Mouse (Mus musculus): ENCODE data around the gene Slfn2.

Gene Slfn2

DNA sequence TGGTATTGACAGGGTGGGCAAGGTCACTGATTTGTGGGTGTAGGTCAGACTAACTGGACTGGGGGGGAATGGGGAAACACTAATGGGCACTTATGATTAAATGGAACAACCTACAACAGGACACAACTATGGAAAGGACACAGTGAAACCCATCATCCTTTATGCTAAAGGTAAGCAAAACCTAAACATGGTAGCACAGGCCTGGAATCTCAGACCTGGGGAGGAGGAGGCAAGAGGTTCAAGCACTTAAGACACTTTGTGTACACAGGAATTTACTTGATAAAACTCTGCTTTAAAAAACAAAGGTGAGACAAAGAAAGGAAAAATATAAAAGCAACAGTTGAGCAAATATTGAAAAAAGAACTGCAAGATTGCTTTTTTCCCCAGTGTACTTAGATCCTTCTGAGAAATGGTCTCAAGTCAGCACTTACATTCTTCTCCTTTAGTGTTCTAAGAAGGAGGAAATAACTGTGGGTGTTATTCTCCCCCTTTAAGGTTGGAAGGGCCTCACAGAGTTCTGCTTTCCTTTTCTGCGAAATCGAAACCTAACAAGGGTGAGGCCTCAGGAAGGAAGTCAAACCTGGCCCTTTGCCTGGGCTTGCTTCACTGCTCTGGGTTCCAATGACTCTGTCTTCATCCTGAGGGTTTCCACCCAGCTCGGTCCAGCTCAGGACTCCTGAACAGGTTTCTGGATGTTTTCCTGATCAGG, 13.0 kb downstream of the Slfn2 start:
- peak; percentile 70 for DNase-seq

DNA sequence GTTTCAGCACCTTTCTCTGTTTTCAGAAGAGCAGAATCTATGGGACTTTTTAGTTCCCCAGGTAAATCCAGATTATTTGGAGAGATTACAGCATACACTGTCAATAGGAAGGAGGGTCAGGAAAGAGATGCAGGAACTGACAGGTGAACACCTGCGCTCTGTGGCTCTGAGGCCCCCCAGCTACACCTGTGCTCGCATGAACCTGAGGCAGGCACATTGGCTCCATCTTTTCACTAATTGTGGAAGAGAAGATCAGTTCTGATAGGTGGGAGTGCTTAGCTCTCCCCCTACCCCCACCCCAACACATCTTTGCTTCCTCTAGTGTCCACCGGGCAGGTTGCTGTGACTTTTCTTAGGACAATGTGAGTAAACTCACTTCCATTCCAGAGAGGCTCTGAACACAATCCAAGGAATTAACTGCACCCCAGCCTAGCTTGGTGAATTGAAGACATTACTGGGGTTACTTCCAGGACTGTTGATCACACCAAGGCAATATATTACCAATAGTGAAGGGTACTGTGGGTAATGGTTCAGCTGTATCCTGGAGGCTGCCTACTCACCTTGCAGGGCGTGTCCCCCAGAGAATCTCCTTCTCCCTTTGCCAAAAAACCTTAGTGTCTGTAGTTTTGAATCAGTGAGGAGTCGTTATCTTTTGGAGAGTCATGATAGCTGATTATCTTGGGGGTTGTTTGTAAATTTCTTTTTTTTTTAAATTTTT, 13.7 kb downstream of the Slfn2 start:
- no peak for DNase-seq

DNA sequence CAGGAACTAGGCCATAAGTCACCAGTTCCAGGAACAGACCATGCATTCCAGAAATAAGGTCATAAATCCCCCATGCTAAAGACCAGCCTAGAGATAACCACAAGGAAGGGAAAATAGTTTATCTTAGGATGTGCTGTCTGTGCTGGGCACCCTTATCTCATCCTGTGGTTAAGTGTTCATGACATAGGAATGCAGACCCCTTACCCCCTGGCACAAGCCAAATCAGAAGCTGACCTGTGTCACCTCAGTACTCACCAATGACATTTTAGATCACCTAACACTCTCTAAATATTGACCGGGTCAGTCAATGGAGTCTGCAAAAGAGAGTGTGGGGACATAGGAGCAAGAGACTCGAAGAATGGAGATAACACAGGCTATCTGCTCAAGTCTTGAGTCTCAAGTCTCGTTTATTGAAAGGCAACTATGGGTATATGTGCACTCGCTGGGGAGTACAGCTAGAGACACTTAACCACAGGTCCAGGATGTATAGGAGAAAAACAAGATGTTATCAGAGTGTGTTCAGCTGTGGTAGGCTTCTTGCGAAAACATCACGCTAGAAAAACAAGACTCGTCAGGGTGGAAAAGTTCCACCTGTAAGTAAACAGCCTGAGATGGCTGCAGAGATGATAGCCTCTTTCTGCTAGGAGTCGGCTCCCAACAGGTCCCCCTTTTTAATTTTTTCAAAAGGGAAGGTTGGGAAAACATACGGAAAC, 14.7 kb downstream of the Slfn2 start:
- DNase-seq, result no peak

- DNase-seq, result no peak
Observed at GRCm38 (mm10) chr11:83082741-83083473, 18.0 kb downstream of the Slfn2 start.

GRCm38 (mm10) chr11:83084161-83084560, 19.2 kb downstream of the Slfn2 start:
- DNase-seq, result no peak

GRCm38 (mm10) chr11:83084761-83085160, 19.8 kb downstream of the Slfn2 start:
- DNase-seq, result no peak

- no peak for DNase-seq
Observed at GRCm38 (mm10) chr11:83115138-83115537, 50.2 kb downstream of the Slfn2 start.

DNA sequence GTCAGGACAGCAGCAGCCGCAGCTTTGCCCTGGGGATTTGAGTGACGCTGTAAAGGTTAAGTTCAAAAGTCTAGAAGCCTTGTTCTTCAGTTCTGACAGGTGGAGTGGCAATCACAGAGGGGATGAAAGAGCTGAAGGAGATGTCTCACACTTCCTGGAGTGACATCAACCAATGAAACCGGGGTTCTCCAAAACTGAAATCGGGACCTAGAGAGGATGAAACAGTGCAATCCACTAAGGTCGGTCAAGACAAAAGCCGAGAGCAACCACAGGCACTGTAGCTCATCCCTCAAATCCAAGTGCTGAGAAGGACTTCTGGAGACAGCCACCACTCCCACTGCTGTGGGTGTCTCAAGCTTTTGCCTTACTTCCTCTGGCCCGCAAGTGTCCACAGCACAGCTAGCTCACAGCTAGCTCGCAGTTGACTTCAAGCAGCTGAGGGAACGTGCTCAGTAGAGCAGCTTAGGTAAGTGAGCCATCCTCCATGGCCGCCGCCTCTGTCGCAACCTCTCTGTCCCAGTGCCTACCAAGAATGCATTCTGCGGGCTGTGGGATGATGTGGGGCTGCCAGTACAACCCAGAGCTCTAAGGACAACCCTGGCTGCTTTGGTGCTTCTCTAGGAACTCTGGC, 51.8 kb downstream of the Slfn2 start, which contains the start of gene Slfn1:
Gene Slfn1 (plus strand): TSS at position 253 of the 631 bp plus-strand sequence.
- no peak for DNase-seq

DNA sequence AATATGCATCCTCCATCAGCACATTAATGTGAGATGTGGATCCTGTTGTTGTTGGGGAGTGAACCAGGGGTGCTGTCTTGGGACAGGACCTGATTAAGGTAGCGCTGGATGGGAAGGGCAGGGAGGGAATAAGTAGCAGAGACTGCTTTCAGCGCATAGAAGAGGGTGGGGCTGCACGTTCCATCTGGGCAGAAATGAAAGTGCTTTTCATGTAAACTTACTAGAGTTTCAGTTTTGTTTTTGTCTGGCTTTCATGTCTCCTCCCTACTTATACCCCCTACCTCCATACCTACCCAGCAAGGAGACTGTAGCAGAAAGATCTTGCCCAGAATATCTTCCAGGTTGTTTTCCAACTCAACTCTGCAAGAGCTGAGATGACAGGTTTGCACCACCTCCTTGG, 53.1 kb downstream of the Slfn2 start:
- no peak for DNase-seq

Measured in kidney, adult 18-20 months (tissue).